Mouse (Mus musculus): Measurements from ENCODE around the gene Gm20388. TPM values are rescaled to one million over a fixed set of nuclear protein-coding genes. Genes with fewer than 3 reads are reported as not detected.

The Gm20388 gene
- polyA plus RNA-seq, 1 experiment = 49.7 TPM

DNA sequence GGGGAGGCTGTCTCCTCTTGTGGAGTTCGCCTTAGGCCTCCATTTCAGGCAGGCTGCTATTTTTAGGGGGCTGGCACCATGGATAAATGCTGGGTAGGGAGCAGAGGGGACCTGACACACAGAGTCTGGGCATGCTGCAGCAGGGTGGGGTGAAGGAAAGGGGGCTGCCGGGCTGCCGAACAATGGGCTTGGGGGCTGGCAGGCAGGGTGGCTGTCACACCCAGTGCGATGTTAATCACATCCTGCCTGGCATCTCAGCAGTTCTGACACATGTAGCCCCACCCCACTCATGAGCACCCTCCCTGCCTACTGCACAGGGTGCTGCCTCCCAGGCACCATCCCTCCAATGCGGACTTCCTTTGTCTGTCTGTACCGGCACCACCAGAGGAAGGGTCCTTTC, 1757.9 kb downstream of the Gm20388 start:
- 0 out of 2 replicates have a peak overlapping the region, but pooled peaks have one; percentile 9 for H3K27ac ChIP-seq (ENCODE audit: insufficient read depth, low read depth, low read length)
- H3K27me3 ChIP-seq (replicated peaks; ENCODE audit: control insufficient read depth, insufficient read depth, low read length) = no peaks in the 10 kb centered on the region
- WGBS = 65% methylated on average over 6 of the region's 6 CpGs

DNA sequence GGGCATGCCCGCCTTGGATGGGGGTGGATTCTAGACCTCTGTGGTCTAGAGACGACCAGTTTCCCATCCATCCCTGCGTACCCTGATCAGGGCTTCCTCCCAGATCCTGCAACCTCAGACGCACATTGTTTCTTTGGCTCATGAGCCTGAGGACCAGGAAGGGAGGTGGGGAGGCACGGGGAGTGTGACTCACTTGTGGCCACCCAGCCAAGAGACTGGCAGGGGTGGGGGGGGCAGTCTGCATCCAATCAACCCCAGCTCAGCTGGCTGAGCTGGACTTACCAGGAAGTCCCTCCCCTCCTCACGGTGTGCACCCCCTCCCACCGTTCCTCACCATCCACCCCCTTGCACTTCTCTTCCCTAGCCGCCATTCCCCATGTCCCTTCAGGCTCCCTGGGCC, 1758.6 kb downstream of the Gm20388 start:
- Histone ChIP-seq H3K27ac (ENCODE audit: insufficient read depth, low read depth, low read length) (0 out of 2 replicates have a peak overlapping the region, but pooled peaks have one; percentile 7), H3K27me3 (replicated peaks; ENCODE audit: control insufficient read depth, insufficient read depth, low read length) (no peaks in the 10 kb centered on the region), H3K4me3 (ENCODE audit: insufficient read depth, low read depth, low read length) (no peak overlapping the region), H3K4me1 (ENCODE audit: control insufficient read depth, insufficient read depth, low read length) (no peaks in the 10 kb centered on the region), H3K36me3 (ENCODE audit: control insufficient read depth, insufficient read depth, low read length) (no peaks in the 10 kb centered on the region)
- DNase-seq = no peak
- no peak for TF ChIP-seq POLR2A (IDR thresholded peaks at IDR 0.05; ENCODE audit: low read depth, low read length)
- WGBS = 37% methylated on average over 8 of the region's 8 CpGs

More for the DNA sequence above, 1757.9 kb downstream of the Gm20388 start:
- Histone ChIP-seq H3K4me1 (ENCODE audit: control insufficient read depth, insufficient read depth, low read length) (no peaks in the 10 kb centered on the region), H3K36me3 (ENCODE audit: control insufficient read depth, insufficient read depth, low read length) (no peaks in the 10 kb centered on the region), H3K4me3 (ENCODE audit: insufficient read depth, low read depth, low read length) (no peak overlapping the region)
- TF ChIP-seq POLR2A (IDR thresholded peaks at IDR 0.05; ENCODE audit: low read depth, low read length) = no peak
- TF ChIP-seq CTCF (conservative IDR thresholded peaks at IDR 0.05; ENCODE audit: insufficient read depth, insufficient read length, low read depth, low read length) = no peak
- DNase-seq = peak; percentile 47

GRCm38 (mm10) chr8:121673153-121673552, 1762.5 kb downstream of the Gm20388 start:
- no peaks in the 10 kb centered on the region; the same call in 1 of the 2 replicates for H3K4me1 ChIP-seq (ENCODE audit: control insufficient read depth, insufficient read depth, low read length)
- WGBS = 70% methylated on average over 4 of the region's 4 CpGs
- no peak overlapping the region for H3K27ac ChIP-seq (ENCODE audit: insufficient read depth, low read depth, low read length)
- H3K27me3 ChIP-seq (replicated peaks; ENCODE audit: control insufficient read depth, insufficient read depth, low read length) = no peaks in the 10 kb centered on the region
- TF ChIP-seq POLR2A (IDR thresholded peaks at IDR 0.05; ENCODE audit: low read depth, low read length) (no peak), CTCF (conservative IDR thresholded peaks at IDR 0.05; ENCODE audit: insufficient read depth, insufficient read length, low read depth, low read length) (no peak)
- no peak for DNase-seq
- no peak overlapping the region for H3K4me3 ChIP-seq (ENCODE audit: insufficient read depth, low read depth, low read length)
- H3K36me3 ChIP-seq (ENCODE audit: control insufficient read depth, insufficient read depth, low read length) = no peaks in the 10 kb centered on the region

DNA sequence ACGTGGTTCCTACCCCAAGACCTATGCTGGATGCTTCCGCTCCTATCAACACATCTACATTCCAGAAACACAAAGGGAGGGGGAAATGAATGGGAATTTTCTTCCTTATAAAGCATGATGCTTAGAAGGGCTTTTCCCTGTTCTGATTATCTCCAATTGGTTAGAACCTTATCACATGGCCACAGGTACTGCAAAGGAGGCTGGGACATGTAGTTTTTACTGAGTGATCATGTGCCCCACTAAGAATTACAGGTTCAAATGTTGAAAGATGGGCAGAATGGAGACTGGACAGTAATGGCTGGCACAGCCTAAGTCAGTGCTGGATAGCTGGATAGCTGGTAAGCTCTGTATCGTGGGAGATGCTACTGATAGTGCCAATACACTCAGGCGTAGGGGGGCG, 1763.3 kb downstream of the Gm20388 start:
- TF ChIP-seq CTCF (conservative IDR thresholded peaks at IDR 0.05; ENCODE audit: insufficient read depth, insufficient read length, low read depth, low read length) (no peak), POLR2A (IDR thresholded peaks at IDR 0.05; ENCODE audit: low read depth, low read length) (no peak)
- 68% methylated on average over 5 of the region's 5 CpGs for WGBS
- H3K27ac ChIP-seq (ENCODE audit: insufficient read depth, low read depth, low read length) = no peak overlapping the region
- no peaks in the 10 kb centered on the region for H3K27me3 ChIP-seq (replicated peaks; ENCODE audit: control insufficient read depth, insufficient read depth, low read length)
- no peaks in the 10 kb centered on the region; the same call in 1 of the 2 replicates for H3K4me1 ChIP-seq (ENCODE audit: control insufficient read depth, insufficient read depth, low read length)
- no peak overlapping the region for H3K4me3 ChIP-seq (ENCODE audit: insufficient read depth, low read depth, low read length)
- DNase-seq = peak; percentile 53
- H3K36me3 ChIP-seq (ENCODE audit: control insufficient read depth, insufficient read depth, low read length) = no peaks in the 10 kb centered on the region

DNA sequence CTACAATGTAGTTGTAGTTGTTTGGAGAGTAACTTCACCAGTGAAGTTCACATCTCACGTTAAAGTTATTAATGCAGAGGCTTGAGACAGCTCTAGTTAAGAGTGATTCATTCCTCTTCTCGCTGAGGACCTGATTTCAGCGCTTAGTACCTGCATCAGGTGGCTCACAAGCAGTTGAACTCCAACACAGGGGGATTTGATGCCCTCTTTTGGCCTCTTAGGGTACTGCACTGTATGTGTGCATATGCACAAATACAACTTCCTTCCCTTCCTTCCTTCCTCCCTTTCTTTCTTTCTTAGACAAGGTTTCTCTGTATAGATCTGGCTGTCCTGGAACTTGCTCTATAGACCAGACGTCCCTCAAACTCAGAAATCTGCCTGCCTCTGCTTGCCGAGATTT, 1763.9 kb downstream of the Gm20388 start:
- peak; percentile 71 for DNase-seq
- TF ChIP-seq CTCF (conservative IDR thresholded peaks at IDR 0.05; ENCODE audit: insufficient read depth, insufficient read length, low read depth, low read length) = peak; percentile 65
- TF ChIP-seq POLR2A (IDR thresholded peaks at IDR 0.05; ENCODE audit: low read depth, low read length) = no peak
- H3K27me3 ChIP-seq (replicated peaks; ENCODE audit: control insufficient read depth, insufficient read depth, low read length) = no peaks in the 10 kb centered on the region

GRCm38 (mm10) chr8:121675161-121675560, 1764.5 kb downstream of the Gm20388 start:
- WGBS = 78% methylated on average over 3 of the region's 3 CpGs
- no peak for DNase-seq
- no peak overlapping the region for H3K27ac ChIP-seq (ENCODE audit: insufficient read depth, low read depth, low read length)
- no peak overlapping the region for H3K4me3 ChIP-seq (ENCODE audit: insufficient read depth, low read depth, low read length)
- H3K4me1 ChIP-seq (ENCODE audit: control insufficient read depth, insufficient read depth, low read length) = no peaks in the 10 kb centered on the region; the same call in 1 of the 2 replicates
- TF ChIP-seq CTCF (conservative IDR thresholded peaks at IDR 0.05; ENCODE audit: insufficient read depth, insufficient read length, low read depth, low read length) (no peak), POLR2A (IDR thresholded peaks at IDR 0.05; ENCODE audit: low read depth, low read length) (no peak)
- H3K36me3 ChIP-seq (ENCODE audit: control insufficient read depth, insufficient read depth, low read length) = no peaks in the 10 kb centered on the region
- H3K27me3 ChIP-seq (replicated peaks; ENCODE audit: control insufficient read depth, insufficient read depth, low read length) = no peaks in the 10 kb centered on the region

More for the DNA sequence above, 1763.9 kb downstream of the Gm20388 start:
- no peaks in the 10 kb centered on the region; the same call in 1 of the 2 replicates for H3K4me1 ChIP-seq (ENCODE audit: control insufficient read depth, insufficient read depth, low read length)
- WGBS = 61% methylated on average over 5 of the region's 5 CpGs
- no peak overlapping the region for H3K27ac ChIP-seq (ENCODE audit: insufficient read depth, low read depth, low read length)
- H3K36me3 ChIP-seq (ENCODE audit: control insufficient read depth, insufficient read depth, low read length) = no peaks in the 10 kb centered on the region
- no peak overlapping the region for H3K4me3 ChIP-seq (ENCODE audit: insufficient read depth, low read depth, low read length)

GRCm38 (mm10) chr8:121675701-121676100, 1765.1 kb downstream of the Gm20388 start:
- no peaks in the 10 kb centered on the region; the same call in 1 of the 2 replicates for H3K4me1 ChIP-seq (ENCODE audit: control insufficient read depth, insufficient read depth, low read length)
- H3K27ac ChIP-seq (ENCODE audit: insufficient read depth, low read depth, low read length) = no peak overlapping the region
- TF ChIP-seq POLR2A (IDR thresholded peaks at IDR 0.05; ENCODE audit: low read depth, low read length) = no peak
- no peak for TF ChIP-seq CTCF (conservative IDR thresholded peaks at IDR 0.05; ENCODE audit: insufficient read depth, insufficient read length, low read depth, low read length)
- H3K4me3 ChIP-seq (ENCODE audit: insufficient read depth, low read depth, low read length) = no peak overlapping the region
- 29% methylated on average over 20 of the region's 20 CpGs for WGBS
- DNase-seq = peak; percentile 86
- no peaks in the 10 kb centered on the region for H3K27me3 ChIP-seq (replicated peaks; ENCODE audit: control insufficient read depth, insufficient read depth, low read length)
- H3K36me3 ChIP-seq (ENCODE audit: control insufficient read depth, insufficient read depth, low read length) = no peaks in the 10 kb centered on the region

All from kidney, adult 2 months (tissue).